Mouse (Mus musculus): ENCODE results near the gene Arsg.
A peak's percentile ranks its signal among the peaks of the same experiment; 100 is the strongest.

Gene Arsg

DNA sequence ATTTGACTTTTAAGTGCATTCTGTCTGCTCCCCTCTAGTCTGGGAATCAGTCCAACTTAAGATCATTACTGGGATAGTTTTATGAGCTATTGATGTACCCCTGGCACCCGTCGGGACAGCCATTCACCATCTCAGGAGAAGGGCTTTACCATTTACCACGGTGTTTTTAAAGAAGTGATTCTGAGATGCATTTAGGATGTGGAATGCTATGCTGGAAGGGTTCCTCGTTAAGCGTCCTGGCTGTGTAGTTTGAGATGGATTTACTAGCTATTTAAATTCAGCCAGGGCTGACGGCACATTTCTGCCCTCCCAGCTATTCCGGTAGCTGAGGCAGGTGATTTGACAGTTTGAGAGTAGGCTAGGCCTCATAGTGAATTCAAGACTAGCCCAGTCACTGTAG, 71.3 kb downstream of the Arsg start:
- DNase-seq (ENCODE audit: low spot score in 2 of 2): no peak

GRCm38 (mm10) chr11:109545265-109545664, 72.1 kb downstream of the Arsg start:
- no peak for DNase-seq (ENCODE audit: low spot score in 2 of 2)

DNA sequence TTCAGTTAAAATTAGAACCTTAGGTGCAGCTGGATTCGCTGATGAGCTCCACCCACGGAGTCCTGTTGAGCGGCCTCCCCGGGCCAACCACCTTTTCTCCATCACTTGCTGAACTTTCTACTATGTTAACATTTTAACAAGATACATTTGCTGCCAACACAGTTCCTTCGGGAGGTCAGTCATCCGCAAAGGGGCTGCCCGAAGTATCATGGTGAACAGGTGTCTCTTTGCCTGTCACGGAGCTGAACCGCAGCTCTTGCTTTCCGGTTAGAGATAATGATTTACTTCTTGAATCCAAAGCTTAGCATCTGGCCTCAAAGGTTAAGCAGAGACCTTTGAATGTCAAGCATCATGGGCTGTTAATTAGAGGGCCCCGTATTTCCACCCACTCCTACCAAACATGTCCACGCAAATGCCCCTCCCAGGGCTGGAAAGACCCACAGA, 72.5 kb downstream of the Arsg start:
- DNase-seq (ENCODE audit: low spot score in 2 of 2): no peak

- no peak for DNase-seq (ENCODE audit: low spot score in 2 of 2)
These were observed 73.3 kb downstream of the Arsg start for GRCm38 (mm10) chr11:109546305-109547001.

DNA sequence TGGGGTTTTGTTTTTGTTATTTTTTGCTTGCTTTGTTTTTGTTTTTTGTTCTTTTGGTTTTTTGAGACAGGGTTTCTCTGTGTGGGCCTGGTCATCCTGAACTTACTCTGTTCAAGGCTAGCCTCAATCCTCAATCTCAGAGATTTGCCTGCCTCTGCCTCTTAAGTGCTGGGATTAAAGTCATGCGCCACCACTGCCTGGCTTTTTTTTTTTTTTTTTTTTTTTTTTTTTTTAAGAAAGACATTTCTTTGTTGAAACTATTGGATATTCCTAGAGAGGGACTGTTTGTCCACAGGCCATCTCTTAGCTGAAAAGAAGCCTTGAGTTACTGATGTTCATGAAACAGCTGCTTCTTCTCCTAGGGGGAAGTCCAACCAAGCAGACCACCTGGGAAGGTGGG, 74.5 kb downstream of the Arsg start:
- no peak for DNase-seq (ENCODE audit: low spot score in 2 of 2)

GRCm38 (mm10) chr11:109549599-109550290, 76.6 kb downstream of the Arsg start:
- DNase-seq (ENCODE audit: low spot score in 2 of 2): no peak

DNA sequence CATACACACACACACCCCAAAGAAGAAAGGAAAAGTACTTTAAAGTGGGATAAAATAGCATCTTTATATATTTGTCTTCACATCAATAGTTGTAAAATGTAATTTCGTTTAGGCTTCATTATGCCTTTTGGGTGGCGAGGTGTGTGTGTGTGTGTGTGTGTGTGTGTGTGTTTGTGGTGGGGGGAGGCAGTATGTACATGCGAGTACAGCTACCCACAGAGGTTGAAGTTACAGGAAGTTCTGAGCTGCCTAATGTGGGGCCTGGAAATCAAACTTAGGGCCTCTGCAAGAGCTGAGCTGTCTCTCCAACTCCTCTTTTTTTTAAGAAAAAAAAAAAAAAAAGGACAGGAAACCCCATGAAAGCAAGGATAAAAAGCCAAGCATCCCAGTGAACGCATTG, 80.7 kb downstream of the Arsg start:
- DNase-seq (ENCODE audit: low spot score in 2 of 2): no peak

DNA sequence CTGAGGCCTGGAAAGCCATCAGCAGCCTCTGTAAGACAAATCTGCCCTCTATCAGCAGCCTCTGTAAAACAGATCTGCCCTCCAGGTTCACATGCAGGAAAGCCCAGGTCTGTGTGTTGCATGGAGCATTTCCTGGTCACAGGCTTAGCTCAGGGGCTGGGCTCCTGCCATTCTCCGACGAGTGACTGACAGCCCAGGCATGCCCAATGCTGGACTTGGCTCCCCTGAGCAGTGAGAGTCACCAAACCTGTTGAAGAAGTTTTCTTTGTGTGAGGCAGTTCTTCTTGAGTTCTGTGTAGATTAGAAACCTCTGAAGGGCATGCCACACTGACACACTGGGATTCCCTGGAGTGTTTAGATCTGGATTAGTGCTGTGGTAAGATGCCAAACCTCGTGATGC, 81.3 kb downstream of the Arsg start:
- peak; percentile 53 to 58 for DNase-seq (ENCODE audit: low spot score in 2 of 2)

DNA sequence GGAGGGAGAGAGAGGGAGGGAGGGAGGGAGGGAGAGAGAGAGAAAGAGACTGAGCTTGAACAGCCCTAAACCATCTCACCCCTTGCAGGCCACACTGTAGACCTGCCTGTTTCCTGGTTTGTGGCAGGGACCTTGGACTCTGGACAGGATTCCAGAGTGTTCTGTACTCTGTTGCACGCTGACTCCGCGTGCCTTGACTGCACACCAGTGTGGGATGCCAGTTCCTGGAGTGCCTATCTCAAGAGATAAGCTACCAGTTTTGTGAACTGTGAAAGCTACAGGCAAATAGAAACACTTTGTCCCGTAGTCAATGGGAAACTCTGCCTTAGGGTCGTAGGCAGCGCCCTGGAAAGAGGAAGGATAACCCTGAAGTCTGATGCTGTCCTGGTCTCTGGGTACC, 83.0 kb downstream of the Arsg start:
- no peak for DNase-seq (ENCODE audit: low spot score in 2 of 2)

- DNase-seq (ENCODE audit: low spot score in 2 of 2): no peak
These were observed 84.2 kb downstream of the Arsg start for GRCm38 (mm10) chr11:109557419-109557818.

- DNase-seq (ENCODE audit: low spot score in 2 of 2): no peak
These were observed 86.1 kb downstream of the Arsg start for GRCm38 (mm10) chr11:109559241-109559640.

- DNase-seq (ENCODE audit: low spot score in 2 of 2): no peak
These were observed 87.7 kb downstream of the Arsg start for GRCm38 (mm10) chr11:109560793-109561257.

GRCm38 (mm10) chr11:109561445-109561844, 88.3 kb downstream of the Arsg start:
- no peak for DNase-seq (ENCODE audit: low spot score in 2 of 2)

DNA sequence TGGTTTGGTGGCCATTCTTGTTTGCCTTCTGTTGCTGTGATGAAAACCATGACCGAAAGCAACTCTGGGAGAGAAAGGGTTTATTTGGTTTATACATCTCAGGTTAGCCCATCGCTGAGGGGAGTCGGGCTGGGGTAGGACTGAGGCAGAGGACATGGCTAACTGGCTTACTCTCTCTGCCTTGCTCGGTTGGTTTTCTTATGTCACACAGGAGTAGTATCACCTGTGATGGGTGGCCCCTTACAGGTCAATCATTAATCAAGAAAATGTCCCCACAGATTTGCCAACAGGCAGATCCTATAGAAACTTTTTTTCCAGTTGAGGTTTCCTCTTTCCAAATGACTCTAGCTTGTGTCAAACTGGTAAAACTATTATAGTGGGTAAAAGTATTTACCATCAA, 90.5 kb downstream of the Arsg start:
- DNase-seq (ENCODE audit: low spot score in 2 of 2): no peak

DNA sequence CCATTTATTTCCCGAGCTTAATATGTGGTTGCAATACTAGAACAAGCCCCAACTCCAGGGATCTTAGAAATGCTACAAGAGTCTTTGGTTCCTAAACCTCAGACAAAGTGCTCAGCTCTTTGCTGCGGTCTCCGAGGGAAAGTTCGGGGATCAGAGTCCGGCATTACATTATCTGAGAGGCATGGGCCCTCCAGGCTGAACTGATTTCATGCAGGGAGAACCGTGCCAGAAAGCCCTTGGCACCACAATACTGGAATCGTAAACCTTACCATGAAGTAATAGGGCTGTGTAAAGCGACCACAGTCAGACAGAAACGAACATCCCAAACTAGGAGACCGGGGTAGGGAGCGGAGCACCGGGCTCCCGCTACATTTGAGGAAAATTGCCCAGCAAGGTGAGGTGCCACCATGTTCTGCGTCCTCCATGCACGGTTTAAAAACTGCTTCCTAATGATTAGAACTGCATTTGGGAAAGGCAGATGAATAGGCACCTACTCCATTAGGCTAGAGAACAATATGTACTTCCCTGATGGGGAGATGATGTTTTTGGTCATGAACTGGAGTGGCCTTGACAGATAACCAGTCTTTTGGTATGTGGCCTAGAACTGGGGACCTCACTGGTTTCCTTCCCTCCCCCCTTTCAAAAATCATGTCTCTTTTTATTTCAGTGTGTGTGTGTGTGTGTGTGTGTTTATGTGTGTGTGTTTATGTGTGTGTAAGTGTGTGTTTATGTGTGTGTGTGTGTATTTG, 91.5 kb downstream of the Arsg start:
- DNase-seq (ENCODE audit: low spot score in 2 of 2): no peak

DNA sequence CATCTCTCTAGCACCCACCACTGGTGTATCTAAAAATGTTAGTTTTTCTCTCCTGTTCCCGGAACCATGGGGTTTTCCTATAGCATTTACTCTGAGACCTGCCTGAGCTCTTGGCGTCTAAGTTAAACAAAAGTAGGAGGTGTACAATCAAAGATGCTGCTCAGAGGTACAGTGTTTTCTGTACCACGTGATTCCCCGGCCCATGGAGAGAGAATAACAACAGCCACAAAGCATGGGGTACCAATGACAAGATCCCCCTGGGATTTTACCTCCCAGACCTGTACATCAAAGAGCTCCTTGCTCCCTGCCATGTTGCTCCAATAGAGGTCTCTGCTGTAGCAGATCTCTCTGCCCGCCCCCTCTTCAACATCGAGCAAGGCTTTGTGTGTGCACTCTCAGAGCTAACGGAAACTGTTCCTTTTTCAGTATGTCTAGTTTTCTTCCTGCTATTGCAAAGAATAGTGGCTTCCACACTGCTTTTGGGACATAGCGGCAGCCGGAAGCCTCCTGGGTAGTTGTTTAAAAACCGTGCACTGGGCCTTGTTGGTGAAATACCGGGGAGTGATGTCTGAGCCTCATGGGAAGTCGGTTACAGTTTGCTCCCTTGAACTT, 95.9 kb downstream of the Arsg start:
- no peak for DNase-seq (ENCODE audit: low spot score in 2 of 2)

GRCm38 (mm10) chr11:109569809-109570208, 96.6 kb downstream of the Arsg start:
- no peak for DNase-seq (ENCODE audit: low spot score in 2 of 2)

DNA sequence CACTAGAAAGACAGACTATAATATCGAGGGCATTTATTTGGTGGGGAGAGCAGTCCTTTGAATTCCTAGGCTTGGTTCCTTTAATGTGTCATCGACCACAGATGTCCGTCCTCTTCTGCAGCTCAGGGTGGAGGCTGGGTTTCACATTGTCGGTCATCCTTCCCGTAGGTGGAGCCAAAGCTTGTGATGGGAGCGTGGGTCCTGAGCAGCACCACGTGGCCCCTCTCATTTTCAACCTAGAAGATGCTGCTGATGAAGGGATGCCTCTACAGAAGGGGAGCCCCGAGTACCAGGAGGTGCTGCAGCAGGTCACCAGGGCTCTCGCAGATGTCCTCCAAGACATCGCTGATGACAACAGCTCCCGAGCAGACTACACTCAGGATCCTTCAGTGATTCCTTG, 98.9 kb downstream of the Arsg start:
- DNase-seq (ENCODE audit: low spot score in 2 of 2): no peak

GRCm38 (mm10) chr11:109574604-109575003, 101.4 kb downstream of the Arsg start:
- no peak for DNase-seq (ENCODE audit: low spot score in 2 of 2)

GRCm38 (mm10) chr11:109575832-109576231, 102.7 kb downstream of the Arsg start:
- DNase-seq (ENCODE audit: low spot score in 2 of 2): no peak

DNA sequence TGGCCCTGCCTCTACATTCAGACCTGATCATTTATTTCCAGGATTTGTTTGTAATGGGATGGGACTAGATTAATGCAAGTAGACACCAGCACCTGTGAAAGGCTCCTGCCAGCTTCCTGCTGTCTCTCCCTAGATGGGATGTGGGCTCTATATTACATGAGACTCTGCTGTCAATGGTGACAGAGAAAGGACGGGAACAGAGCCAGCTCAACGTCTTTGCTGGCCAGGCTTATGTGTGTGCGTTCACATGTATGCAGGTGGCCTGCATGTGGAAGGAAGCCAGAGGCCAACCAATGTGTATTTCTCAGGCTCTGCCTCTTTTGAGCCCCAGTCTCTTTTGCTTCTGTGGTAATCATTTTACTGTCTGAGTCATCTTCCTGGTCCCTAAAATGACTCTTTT, 105.4 kb downstream of the Arsg start:
- DNase-seq (ENCODE audit: low spot score in 2 of 2): no peak

DNA sequence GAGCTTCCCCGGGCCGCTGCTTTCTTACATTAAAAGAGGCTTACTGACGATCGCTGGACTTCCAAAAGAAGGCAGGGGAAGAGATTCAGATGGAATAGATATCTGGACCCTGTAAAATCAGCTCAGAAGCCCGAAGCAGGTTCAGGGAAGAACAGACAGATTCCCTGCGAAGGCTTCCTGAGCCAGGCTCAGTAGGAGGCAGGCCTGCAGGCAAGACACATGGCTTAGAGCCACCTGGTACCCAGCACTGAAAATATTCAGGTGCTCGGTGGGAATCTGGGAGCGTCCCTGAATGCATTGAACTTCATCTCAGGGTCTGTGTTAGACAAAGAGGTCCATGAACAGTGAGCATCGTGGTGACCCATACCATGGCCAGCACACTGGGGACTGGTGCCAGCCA, 106.8 kb downstream of the Arsg start:
- DNase-seq (ENCODE audit: low spot score in 2 of 2): no peak
